Mouse (Mus musculus): ENCODE measurements around the gene Rps18. TPM values are rescaled to one million over a fixed set of nuclear protein-coding genes. Genes with fewer than 3 reads are reported as not detected.

Gene Rps18
- polyA plus RNA-seq, 1 experiment from 2014 or later, result 1,499 TPM

GRCm38 (mm10) chr17:33917656-33918292, 38.0 kb downstream of the Rps18 start:
- Histone ChIP-seq H3K27me3 (no peaks in the 10 kb centered on the region), H3K27ac (peak overlapping the region; percentile 96), H3K4me2 (peak overlapping the region; percentile 99; the same call in 1 of the 2 replicates), H3K9ac (no peak overlapping the region), H3K4me1 (replicated peaks) (peaks cover 71% of the 10 kb centered on the region), H3K4me3 (replicated peaks) (peak overlapping the region; percentile 90), H3K9me3 (replicated peaks) (peaks cover 19% of the 10 kb centered on the region), H3K36me3 (peaks cover 44% of the 10 kb centered on the region)
- ATAC-seq (ENCODE audit: low read depth) (no peak), DNase-seq (no peak)
- 83% methylated on average over 18 of the region's 18 CpGs for WGBS (ENCODE audit: insufficient replicate concordance)

- no peak for ATAC-seq (ENCODE audit: low read depth)
Measured at GRCm38 (mm10) chr17:33916847-33917655, 38.8 kb downstream of the Rps18 start.

GRCm38 (mm10) chr17:33916294-33916693, 39.5 kb downstream of the Rps18 start:
- DNase-seq (no peak), ATAC-seq (ENCODE audit: low read depth) (no peak)
- WGBS (ENCODE audit: insufficient replicate concordance), result 1% methylated on average over 17 of the region's 20 CpGs
- Histone ChIP-seq H3K9ac (peak overlapping the region; percentile 76), H3K9me3 (replicated peaks) (peaks cover 19% of the 10 kb centered on the region), H3K4me2 (peak overlapping the region; percentile 81), H3K36me3 (peaks cover 58% of the 10 kb centered on the region), H3K27me3 (no peaks in the 10 kb centered on the region), H3K27ac (peak overlapping the region; percentile 82), H3K4me3 (replicated peaks) (peak overlapping the region; percentile 90), H3K4me1 (replicated peaks) (peaks cover 72% of the 10 kb centered on the region)

More at GRCm38 (mm10) chr17:33916847-33917655, 38.8 kb downstream of the Rps18 start:
- no peak for DNase-seq
- H3K27me3 ChIP-seq, result no peaks in the 10 kb centered on the region
- peaks cover 50% of the 10 kb centered on the region for H3K36me3 ChIP-seq
- peak overlapping the region; percentile 76 for H3K9ac ChIP-seq
- WGBS (ENCODE audit: insufficient replicate concordance), result 83% methylated on average over 31 of the region's 31 CpGs
- peak overlapping the region; percentile 81 for H3K4me2 ChIP-seq
- H3K9me3 ChIP-seq (replicated peaks), result peaks cover 19% of the 10 kb centered on the region
- peak overlapping the region; percentile 90 for H3K4me3 ChIP-seq (replicated peaks)
- H3K27ac ChIP-seq, result peak overlapping the region; percentile 82; the same call in 1 of the 2 replicates
- peaks cover 70% of the 10 kb centered on the region for H3K4me1 ChIP-seq (replicated peaks)

- H3K9ac ChIP-seq, result peak within 1 kb of the TSS; percentile 76
- H3K27ac ChIP-seq, result peak within 1 kb of the TSS; percentile 82
- H3K36me3 ChIP-seq, result peaks cover 63% of the 10 kb centered on the region
- WGBS (ENCODE audit: insufficient replicate concordance), result under 1% methylated on average over 34 of the region's 34 CpGs
- H3K27me3 ChIP-seq, result no peaks in the 10 kb centered on the region
- peak; percentile 90 for DNase-seq
- H3K4me3 ChIP-seq (replicated peaks), result peak within 1 kb of the TSS; percentile 90
- ATAC-seq (ENCODE audit: low read depth), result peak; percentile 86
- H3K4me1 ChIP-seq (replicated peaks), result peaks cover 72% of the 10 kb centered on the region
- peaks cover 19% of the 10 kb centered on the region for H3K9me3 ChIP-seq (replicated peaks)
- H3K4me2 ChIP-seq, result peak within 1 kb of the TSS; percentile 81
Measured at GRCm38 (mm10) chr17:33915671-33916250, 40.0 kb downstream of the Rps18 start, which contains the start of the genes Tapbp and Zbtb22. Gene Tapbp (plus strand): TSS chr17:33915899. Gene Zbtb22 (plus strand): TSS chr17:33915904.

DNA sequence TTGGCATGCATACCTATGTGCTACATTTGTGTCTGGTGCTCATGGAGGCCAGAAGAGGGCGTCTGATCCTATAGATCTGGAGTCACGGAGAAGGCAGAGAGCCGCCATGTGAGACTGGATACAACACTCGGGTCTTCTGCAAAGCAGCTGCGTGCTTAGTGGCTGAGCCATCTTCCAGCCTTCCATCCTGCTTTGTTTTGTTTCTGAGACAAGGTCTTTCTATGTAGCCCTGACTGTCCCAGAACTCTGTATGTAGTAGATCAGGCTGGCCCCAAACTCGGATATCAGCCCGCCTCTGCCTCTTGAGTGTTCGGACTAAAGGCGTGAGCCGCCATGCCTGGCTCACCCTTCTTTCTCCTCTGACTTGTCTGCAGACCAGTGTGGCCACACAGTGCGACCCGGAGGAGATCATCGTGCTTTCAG, 40.8 kb downstream of the Rps18 start:
- peak overlapping the region; percentile 82 for H3K27ac ChIP-seq
- peak overlapping the region; percentile 90 for H3K4me3 ChIP-seq (replicated peaks)

GRCm38 (mm10) chr17:33913905-33914304, 41.9 kb downstream of the Rps18 start:
- Histone ChIP-seq H3K27me3 (no peaks in the 10 kb centered on the region), H3K4me3 (replicated peaks) (no peak overlapping the region), H3K4me2 (no peak overlapping the region), H3K27ac (peak overlapping the region; percentile 82; the same call in 1 of the 2 replicates), H3K9me3 (replicated peaks) (peaks cover 19% of the 10 kb centered on the region), H3K4me1 (replicated peaks) (peaks cover 76% of the 10 kb centered on the region), H3K9ac (peak overlapping the region; percentile 10; the same call in 1 of the 2 replicates), H3K36me3 (peaks cover 67% of the 10 kb centered on the region)
- DNase-seq (no peak), ATAC-seq (ENCODE audit: low read depth) (no peak)
- 91% methylated on average over 8 of the region's 8 CpGs for WGBS (ENCODE audit: insufficient replicate concordance)

More for the DNA sequence above, 40.8 kb downstream of the Rps18 start:
- no peak for DNase-seq
- no peak for ATAC-seq (ENCODE audit: low read depth)
- WGBS (ENCODE audit: insufficient replicate concordance), result 64% methylated on average over 13 of the region's 13 CpGs
- Histone ChIP-seq H3K27me3 (no peaks in the 10 kb centered on the region), H3K9me3 (replicated peaks) (peaks cover 19% of the 10 kb centered on the region), H3K4me1 (replicated peaks) (peaks cover 79% of the 10 kb centered on the region), H3K36me3 (peaks cover 67% of the 10 kb centered on the region), H3K4me2 (peak overlapping the region; percentile 81), H3K9ac (peak overlapping the region; percentile 76)

- Histone ChIP-seq H3K4me2 (no peak overlapping the region), H3K36me3 (peaks cover 64% of the 10 kb centered on the region), H3K4me3 (replicated peaks) (no peak overlapping the region), H3K4me1 (replicated peaks) (peaks cover 76% of the 10 kb centered on the region), H3K27ac (no peak overlapping the region), H3K9me3 (replicated peaks) (peaks cover 16% of the 10 kb centered on the region), H3K27me3 (no peaks in the 10 kb centered on the region), H3K9ac (no peak overlapping the region)
- DNase-seq (no peak), ATAC-seq (ENCODE audit: low read depth) (no peak)
- WGBS (ENCODE audit: insufficient replicate concordance), result 83% methylated on average over 10 of the region's 10 CpGs
Measured at GRCm38 (mm10) chr17:33913264-33913663, 42.5 kb downstream of the Rps18 start.

- no peak overlapping the region for H3K27ac ChIP-seq
- no peaks in the 10 kb centered on the region for H3K27me3 ChIP-seq
- no peak for DNase-seq
- H3K4me1 ChIP-seq (replicated peaks), result peaks cover 76% of the 10 kb centered on the region
- peaks cover 51% of the 10 kb centered on the region for H3K36me3 ChIP-seq
- no peak overlapping the region for H3K4me2 ChIP-seq
- no peak for ATAC-seq (ENCODE audit: low read depth)
- peaks cover 3% of the 10 kb centered on the region for H3K9me3 ChIP-seq (replicated peaks)
- WGBS (ENCODE audit: insufficient replicate concordance), result 92% methylated on average over 28 of the region's 28 CpGs
- no peak overlapping the region for H3K4me3 ChIP-seq (replicated peaks)
- H3K9ac ChIP-seq, result no peak overlapping the region
Measured at GRCm38 (mm10) chr17:33911813-33912414, 43.9 kb downstream of the Rps18 start.

- Histone ChIP-seq H3K4me2 (peak overlapping the region; percentile 99; the same call in 1 of the 2 replicates), H3K4me1 (replicated peaks) (peaks cover 74% of the 10 kb centered on the region), H3K9ac (no peak overlapping the region), H3K4me3 (replicated peaks) (no peak overlapping the region), H3K36me3 (peaks cover 48% of the 10 kb centered on the region), H3K9me3 (replicated peaks) (no peaks in the 10 kb centered on the region), H3K27ac (no peak overlapping the region), H3K27me3 (no peaks in the 10 kb centered on the region)
- ATAC-seq (ENCODE audit: low read depth) (no peak), DNase-seq (no peak)
- 87% methylated on average over 31 of the region's 31 CpGs for WGBS (ENCODE audit: insufficient replicate concordance)
Measured at GRCm38 (mm10) chr17:33911052-33911812, 44.6 kb downstream of the Rps18 start.

DNA sequence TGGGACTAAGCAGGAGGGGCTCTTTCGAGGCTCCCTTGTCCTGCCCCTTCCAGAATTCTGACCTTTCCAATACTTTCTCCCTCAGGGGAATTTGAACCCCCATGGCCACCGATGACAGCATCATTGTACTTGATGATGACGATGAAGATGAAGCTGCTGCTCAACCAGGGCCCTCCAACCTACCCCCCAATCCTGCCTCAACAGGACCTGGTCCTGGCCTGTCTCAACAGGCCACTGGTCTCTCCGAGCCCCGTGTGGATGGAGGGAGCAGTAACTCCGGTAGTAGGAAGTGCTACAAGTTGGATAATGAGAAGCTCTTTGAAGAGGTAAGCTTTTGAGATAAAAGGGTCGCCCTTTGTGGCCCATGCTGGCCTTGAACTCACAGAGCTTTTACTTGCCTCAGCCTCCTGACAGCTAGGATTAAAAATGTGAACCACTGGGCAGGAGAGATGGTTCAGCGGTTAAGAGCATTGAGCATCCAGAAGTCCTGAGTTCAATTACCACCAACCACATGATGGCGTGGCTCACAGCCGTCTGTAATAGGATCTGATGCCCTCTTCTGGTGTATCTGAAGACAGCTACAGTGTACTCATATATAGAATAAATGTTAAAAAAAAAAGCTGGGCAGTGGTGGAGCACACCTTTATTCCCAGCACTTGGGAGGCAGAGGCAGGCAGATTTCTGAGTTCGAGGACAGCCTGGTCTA, 45.3 kb downstream of the Rps18 start:
- DNase-seq (no peak), ATAC-seq (ENCODE audit: low read depth) (no peak)
- peaks cover 48% of the 10 kb centered on the region for H3K36me3 ChIP-seq
- no peaks in the 10 kb centered on the region for H3K27me3 ChIP-seq
- H3K9ac ChIP-seq, result peak overlapping the region; percentile 87
- 40% methylated on average over 11 of the region's 11 CpGs for WGBS (ENCODE audit: insufficient replicate concordance)
- H3K9me3 ChIP-seq (replicated peaks), result no peaks in the 10 kb centered on the region
- peak overlapping the region; percentile 99 for H3K4me2 ChIP-seq
- H3K4me1 ChIP-seq (replicated peaks), result peaks cover 78% of the 10 kb centered on the region
- peak overlapping the region; percentile 93 for H3K27ac ChIP-seq
- H3K4me3 ChIP-seq (replicated peaks), result peak overlapping the region; percentile 71
